In the genomic region with DNA sequence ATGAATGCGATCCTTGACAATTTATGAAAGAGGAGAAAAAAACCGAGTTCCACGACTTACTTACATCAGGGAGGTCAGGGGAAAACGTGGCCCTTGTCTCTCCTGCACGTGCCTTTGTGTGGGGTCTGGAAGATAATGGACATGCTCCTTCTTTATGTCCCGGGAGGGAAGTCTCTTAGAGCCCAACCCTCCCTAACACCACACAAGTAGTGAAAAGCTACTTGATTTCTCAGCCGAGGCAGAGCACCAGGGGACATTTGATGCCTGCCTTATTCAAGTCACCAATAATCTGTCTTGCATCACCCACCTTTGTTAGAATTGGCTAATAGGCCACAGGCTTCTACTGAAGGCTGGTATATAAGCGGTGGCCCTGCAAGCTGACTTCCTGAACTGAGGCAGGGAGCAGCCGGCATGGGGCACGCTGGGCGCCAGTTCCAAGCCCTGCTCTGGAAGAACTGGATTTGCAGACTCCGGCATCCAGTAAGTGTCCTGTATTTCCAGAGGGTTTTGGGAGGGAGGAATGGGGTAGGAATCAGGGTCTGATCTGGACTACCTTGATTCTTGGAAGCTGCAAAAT, we compare ENCODE assay signal across 13 mouse cellular contexts. TPM values are rescaled to one million over a fixed set of nuclear protein-coding genes. Genes with fewer than 3 reads are reported as not detected.
DNase-seq lines count a peak whose midpoint lies in the region; ATAC-seq lines count a peak whose summit lies in the region.
"Had no signal": no experiment of that assay in that cellular context is flagged by ENCODE, and none has a peak within 500 bp of the region (broad histone marks: within the 10 kb centered on the region; RNA-seq: fewer than 3 reads in every experiment).

A gene (plus strand): TSS at position 388 of the 577 bp plus-strand sequence.

- 58% methylated on average over 12 of the region's 12 CpGs for WGBS in liver, embryonic 15.5 days (ENCODE audit: insufficient replicate concordance)
- WGBS in liver, embryonic 12.5 days (ENCODE audit: insufficient replicate concordance), result 56% methylated on average over 12 of the region's 12 CpGs
- WGBS in kidney, embryonic 14.5 days, result 44% methylated on average over 12 of the region's 12 CpGs
- WGBS in midbrain, embryonic 12.5 days, result 39% methylated on average over 12 of the region's 12 CpGs
- WGBS in heart, embryonic 11.5 days (ENCODE audit: insufficient replicate concordance), result 54% methylated on average over 12 of the region's 12 CpGs

- no peaks in the 10 kb centered on the region for H3K36me3 ChIP-seq in liver, embryonic 15.5 days (replicated peaks)
- no peaks in the 10 kb centered on the region for H3K36me3 ChIP-seq in liver, embryonic 12.5 days
- no peaks in the 10 kb centered on the region for H3K36me3 ChIP-seq in kidney, embryonic 14.5 days (ENCODE audit: control insufficient read depth, insufficient read depth, low read length)
- H3K36me3 ChIP-seq in midbrain, embryonic 12.5 days, result no peaks in the 10 kb centered on the region
- no peaks in the 10 kb centered on the region for H3K36me3 ChIP-seq in heart, embryonic 11.5 days (ENCODE audit: control insufficient read depth, insufficient read depth, low read length)

- H3K27me3 ChIP-seq in liver, embryonic 15.5 days, result no peaks in the 10 kb centered on the region
- H3K27me3 ChIP-seq in liver, embryonic 12.5 days (replicated peaks), result no peaks in the 10 kb centered on the region
- H3K27me3 ChIP-seq in kidney, embryonic 14.5 days (ENCODE audit: control insufficient read depth, insufficient read depth, low read length), result no peaks in the 10 kb centered on the region
- H3K27me3 ChIP-seq in midbrain, embryonic 12.5 days, result peaks cover 4% of the 10 kb centered on the region
- H3K27me3 ChIP-seq in heart, embryonic 11.5 days (ENCODE audit: control insufficient read depth, insufficient read depth, low read length), result no peaks in the 10 kb centered on the region

- DNase-seq in embryo, embryonic 9.5 days (ENCODE audit: extremely low spot score), result peak; percentile 34
- no peak for DNase-seq in spleen, postnatal 14 days (ENCODE audit: low spot score in 2 of 2)
- DNase-seq in cerebellum, adult 18-20 months, result no peak
- DNase-seq: gastrocnemius, postnatal 36 days; thymus, postnatal 14 days had no signal

- H3K4me3 ChIP-seq in liver, embryonic 15.5 days (replicated peaks), result peak within 1 kb of the TSS; percentile 21; the same call in 1 of the 2 replicates
- H3K4me3 ChIP-seq in liver, embryonic 12.5 days, result no peak within 1 kb of the TSS
- H3K4me3 ChIP-seq in kidney, embryonic 14.5 days (ENCODE audit: low read length), result no peak within 1 kb of the TSS
- H3K4me3 ChIP-seq in midbrain, embryonic 12.5 days, result no peak within 1 kb of the TSS
- no peak within 1 kb of the TSS for H3K4me3 ChIP-seq in heart, embryonic 11.5 days (ENCODE audit: low read depth, low read length)

- no peak within 1 kb of the TSS for H3K4me2 ChIP-seq in liver, embryonic 15.5 days
- H3K4me2 ChIP-seq in liver, embryonic 12.5 days, result no peak within 1 kb of the TSS
- no peak within 1 kb of the TSS for H3K4me2 ChIP-seq in kidney, embryonic 14.5 days (replicated peaks; ENCODE audit: low read depth, low read length)
- H3K4me2 ChIP-seq in midbrain, embryonic 12.5 days (replicated peaks), result no peak within 1 kb of the TSS
- H3K4me2 ChIP-seq in heart, embryonic 11.5 days, result no peak within 1 kb of the TSS

- no peak within 1 kb of the TSS for H3K9ac ChIP-seq in liver, embryonic 15.5 days
- no peak within 1 kb of the TSS for H3K9ac ChIP-seq in liver, embryonic 12.5 days
- H3K9ac ChIP-seq in kidney, embryonic 14.5 days (ENCODE audit: low read depth, low read length), result no peak within 1 kb of the TSS
- H3K9ac ChIP-seq in midbrain, embryonic 12.5 days (replicated peaks), result 0 out of 2 replicates have a peak within 1 kb of the TSS, but pooled peaks have one; percentile 15
- H3K9ac ChIP-seq in heart, embryonic 11.5 days (ENCODE audit: low read depth, low read length), result no peak within 1 kb of the TSS

- H3K4me1 ChIP-seq in liver, embryonic 15.5 days (replicated peaks), result no peaks in the 10 kb centered on the region
- H3K4me1 ChIP-seq in liver, embryonic 12.5 days, result no peaks in the 10 kb centered on the region
- H3K4me1 ChIP-seq in kidney, embryonic 14.5 days (ENCODE audit: control insufficient read depth, insufficient read depth, low read length), result 0 out of 2 replicates have a peak, but pooled peaks cover 2% of the 10 kb centered on the region
- H3K4me1 ChIP-seq in midbrain, embryonic 12.5 days, result 0 out of 2 replicates have a peak, but pooled peaks cover 8% of the 10 kb centered on the region
- H3K4me1 ChIP-seq in heart, embryonic 11.5 days (ENCODE audit: control insufficient read depth, insufficient read depth, low read length), result no peaks in the 10 kb centered on the region

- ATAC-seq in liver, embryonic 15.5 days (ENCODE audit: insufficient read depth), result no peak
- no peak for ATAC-seq in liver, embryonic 12.5 days
- ATAC-seq in kidney, embryonic 14.5 days (ENCODE audit: low FRiP score, low TSS enrichment), result 0 out of 2 replicates have a peak, but pooled peaks have one; percentile 32
- peak; percentile 57 for ATAC-seq in midbrain, embryonic 12.5 days (ENCODE audit: low FRiP score, low read depth)
- no peak for ATAC-seq in heart, embryonic 11.5 days (replicated peaks; ENCODE audit: insufficient number of reproducible peaks, low FRiP score, low TSS enrichment)
- ATAC-seq: CD4-positive, CD25-positive, alpha-beta regulatory T cell, adult 4 months had no signal

- no peak within 1 kb of the TSS for H3K27ac ChIP-seq in liver, embryonic 15.5 days (replicated peaks)
- no peak within 1 kb of the TSS for H3K27ac ChIP-seq in liver, embryonic 12.5 days
- no peak within 1 kb of the TSS for H3K27ac ChIP-seq in kidney, embryonic 14.5 days (ENCODE audit: low read depth, low read length)
- no peak within 1 kb of the TSS for H3K27ac ChIP-seq in midbrain, embryonic 12.5 days (replicated peaks)
- H3K27ac ChIP-seq in heart, embryonic 11.5 days (ENCODE audit: low read depth, low read length), result no peak within 1 kb of the TSS

- H3K9me3 ChIP-seq in liver, embryonic 15.5 days (replicated peaks), result no peaks in the 10 kb centered on the region
- no peaks in the 10 kb centered on the region for H3K9me3 ChIP-seq in liver, embryonic 12.5 days (replicated peaks)
- H3K9me3 ChIP-seq in kidney, embryonic 14.5 days (ENCODE audit: control insufficient read depth, low read length), result no peaks in the 10 kb centered on the region
- H3K9me3 ChIP-seq in midbrain, embryonic 12.5 days, result no peaks in the 10 kb centered on the region
- no peaks in the 10 kb centered on the region for H3K9me3 ChIP-seq in heart, embryonic 11.5 days (replicated peaks; ENCODE audit: control insufficient read depth, low read length)

RNA-seq across cellular contexts. Expression of the gene that starts here (rescaled TPM):
- 0.22 and 0.29 TPM in 2 replicates for polyA plus RNA-seq in liver, embryonic 15.5 days (2015; fragmentation: Nextera tagmentation; extraction: Ambion mirVana)
- 0.01 and 0.04 TPM in 2 replicates for polyA plus RNA-seq in liver, embryonic 12.5 days (2016; fragmentation: Nextera tagmentation; extraction: Ambion mirVana)
- 0.01 and 0.11 TPM in 2 replicates for polyA plus RNA-seq in kidney, embryonic 14.5 days (2014; fragmentation: Nextera tagmentation; extraction: Ambion mirVana)
- polyA plus RNA-seq in midbrain, embryonic 12.5 days (2016; fragmentation: Nextera tagmentation; extraction: Ambion mirVana), result 0.01 TPM in 1 of 2 replicates, not detected in the other
- polyA plus RNA-seq in heart, embryonic 11.5 days (2014; fragmentation: Nextera tagmentation; extraction: Ambion mirVana), result 0.03 and 0.04 TPM in 2 replicates
- polyA plus RNA-seq: CD4-positive, CD25-positive, alpha-beta regulatory T cell, adult 4 months; liver, adult 2 months; small intestine, adult 2 months had no signal

Comparison
In these comparisons a context has a peak if more than half of its experiments do, and no peak if none do; other contexts are left out.
1. Peak in ATAC-seq in kidney, embryonic 14.5 days; RNA of the gene not detected or under 1 TPM.
2. Peak in ATAC-seq and H3K9ac ChIP-seq in midbrain, embryonic 12.5 days; RNA of the gene not detected or under 1 TPM.